Mouse (Mus musculus): ENCODE measurements at regions not wholly inside any gene's neighbourhood (a gene's known extent, or its start where the extent isn't known, plus 50 kb on each side); places are given as distances from the start of the nearest gene placed in this dataset.

DNA sequence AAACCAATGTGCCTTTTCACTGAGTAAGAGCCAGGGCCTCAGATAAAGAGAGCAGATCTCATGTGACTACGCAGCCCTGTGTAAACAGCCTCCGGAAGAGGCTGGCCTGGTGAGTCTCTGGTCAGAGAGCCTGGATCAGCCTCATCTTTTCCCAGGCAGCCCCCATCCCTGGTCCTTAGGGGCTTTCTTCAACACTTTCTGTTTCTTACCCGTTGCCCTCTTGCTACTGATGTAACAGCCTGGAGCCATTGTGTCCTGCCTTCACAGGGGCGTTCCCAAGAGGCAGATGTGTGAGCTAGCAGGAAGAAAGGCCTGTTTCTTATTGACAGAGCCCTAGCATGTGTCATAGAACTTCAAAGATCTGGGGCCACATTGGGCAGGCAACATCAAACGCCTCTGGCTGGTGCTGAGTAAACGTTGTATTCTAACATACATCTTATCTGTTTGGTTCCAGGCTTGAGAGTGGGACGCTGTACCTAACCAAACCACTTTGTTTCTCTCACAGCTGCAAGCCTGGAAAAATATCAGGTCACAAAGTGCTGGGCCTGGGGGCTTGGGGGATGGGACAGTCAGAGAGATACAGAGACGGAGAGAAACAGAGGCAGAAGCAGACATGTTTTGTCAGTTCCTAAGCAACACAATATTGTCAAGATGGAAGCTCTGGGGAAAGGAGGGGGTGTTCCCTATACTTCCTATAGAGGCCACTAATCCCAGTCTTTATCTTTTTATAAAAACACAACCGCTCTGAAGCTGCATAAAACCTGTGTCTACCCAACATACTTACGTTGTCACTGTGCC lies 362.6 kb upstream of the Prox1 start:
- DNase-seq (ENCODE audit: low spot score) (peak; percentile 34), ATAC-seq (peak; percentile 32; the same call in 1 of the 2 replicates)
- 19% methylated on average over 10 of the region's 10 CpGs for WGBS

GRCm38 (mm10) chr1:190531224-190531623 lies 360.7 kb upstream of the Prox1 start:
- Histone ChIP-seq H3K4me1 (ENCODE audit: control insufficient read depth, insufficient read depth, low read length) (0 out of 2 replicates have a peak, but pooled peaks cover 9% of the 10 kb centered on the region), H3K27me3 (replicated peaks; ENCODE audit: control insufficient read depth, insufficient read depth, low read length) (no peaks in the 10 kb centered on the region), H3K9me3 (replicated peaks; ENCODE audit: control insufficient read depth, low read length) (no peaks in the 10 kb centered on the region), H3K27ac (ENCODE audit: low read depth, low read length) (no peak overlapping the region), H3K4me3 (ENCODE audit: low read depth, low read length) (no peak overlapping the region), H3K36me3 (ENCODE audit: control insufficient read depth, insufficient read depth, low read length) (no peaks in the 10 kb centered on the region), H3K4me2 (ENCODE audit: low read length) (no peak overlapping the region), H3K9ac (ENCODE audit: low read length) (no peak overlapping the region)
- 95% methylated on average over 6 of the region's 6 CpGs for WGBS
- ATAC-seq (no peak), DNase-seq (ENCODE audit: low spot score) (no peak)

More for the DNA sequence above, 362.6 kb upstream of the Prox1 start:
- H3K4me2 ChIP-seq (ENCODE audit: low read length): no peak overlapping the region
- H3K9ac ChIP-seq (ENCODE audit: low read length): no peak overlapping the region
- 0 out of 2 replicates have a peak, but pooled peaks cover 9% of the 10 kb centered on the region for H3K4me1 ChIP-seq (ENCODE audit: control insufficient read depth, insufficient read depth, low read length)
- no peaks in the 10 kb centered on the region for H3K27me3 ChIP-seq (replicated peaks; ENCODE audit: control insufficient read depth, insufficient read depth, low read length)
- H3K4me3 ChIP-seq (ENCODE audit: low read depth, low read length): no peak overlapping the region
- H3K9me3 ChIP-seq (replicated peaks; ENCODE audit: control insufficient read depth, low read length): no peaks in the 10 kb centered on the region
- H3K27ac ChIP-seq (ENCODE audit: low read depth, low read length): no peak overlapping the region
- H3K36me3 ChIP-seq (ENCODE audit: control insufficient read depth, insufficient read depth, low read length): no peaks in the 10 kb centered on the region

DNA sequence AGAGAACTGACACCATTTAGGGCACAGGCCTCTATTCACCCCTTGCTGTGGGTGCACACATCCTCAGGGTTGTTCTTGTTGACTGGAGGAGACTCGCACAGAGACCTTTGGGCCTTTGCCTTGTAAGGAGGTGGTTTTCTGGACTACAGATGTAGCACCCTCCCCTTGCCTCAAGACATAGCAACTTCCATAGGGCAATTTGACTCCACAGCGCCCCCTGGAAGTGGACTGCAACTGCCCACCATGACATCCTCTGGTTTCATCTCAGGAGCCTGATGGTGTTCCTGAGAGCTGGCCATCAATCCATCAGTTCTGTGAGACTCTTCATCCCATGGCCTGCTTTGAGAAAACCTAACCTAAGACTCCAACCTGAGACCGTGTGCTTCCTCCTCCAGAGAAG lies 359.6 kb upstream of the Prox1 start:
- Histone ChIP-seq H3K27me3 (replicated peaks; ENCODE audit: control insufficient read depth, insufficient read depth, low read length) (no peaks in the 10 kb centered on the region), H3K36me3 (ENCODE audit: control insufficient read depth, insufficient read depth, low read length) (no peaks in the 10 kb centered on the region), H3K4me1 (ENCODE audit: control insufficient read depth, insufficient read depth, low read length) (0 out of 2 replicates have a peak, but pooled peaks cover 9% of the 10 kb centered on the region), H3K4me3 (ENCODE audit: low read depth, low read length) (no peak overlapping the region), H3K27ac (ENCODE audit: low read depth, low read length) (no peak overlapping the region), H3K9ac (ENCODE audit: low read length) (no peak overlapping the region), H3K4me2 (ENCODE audit: low read length) (no peak overlapping the region), H3K9me3 (replicated peaks; ENCODE audit: control insufficient read depth, low read length) (no peaks in the 10 kb centered on the region)
- ATAC-seq: no peak
- 88% methylated on average over 3 of the region's 3 CpGs for WGBS
- no peak for DNase-seq (ENCODE audit: low spot score)

GRCm38 (mm10) chr1:190527545-190528137 lies 357.1 kb upstream of the Prox1 start:
- ATAC-seq (no peak), DNase-seq (ENCODE audit: low spot score) (peak; percentile 37)
- no peaks in the 10 kb centered on the region for H3K36me3 ChIP-seq (ENCODE audit: control insufficient read depth, insufficient read depth, low read length)
- 0 out of 2 replicates have a peak, but pooled peaks cover 1% of the 10 kb centered on the region for H3K4me1 ChIP-seq (ENCODE audit: control insufficient read depth, insufficient read depth, low read length)
- no peaks in the 10 kb centered on the region for H3K27me3 ChIP-seq (replicated peaks; ENCODE audit: control insufficient read depth, insufficient read depth, low read length)
- no peak overlapping the region for H3K27ac ChIP-seq (ENCODE audit: low read depth, low read length)
- H3K9me3 ChIP-seq (replicated peaks; ENCODE audit: control insufficient read depth, low read length): no peaks in the 10 kb centered on the region
- no peak overlapping the region for H3K4me3 ChIP-seq (ENCODE audit: low read depth, low read length)
- H3K4me2 ChIP-seq (ENCODE audit: low read length): no peak overlapping the region
- 87% methylated on average over 7 of the region's 7 CpGs for WGBS
- no peak overlapping the region for H3K9ac ChIP-seq (ENCODE audit: low read length)

DNA sequence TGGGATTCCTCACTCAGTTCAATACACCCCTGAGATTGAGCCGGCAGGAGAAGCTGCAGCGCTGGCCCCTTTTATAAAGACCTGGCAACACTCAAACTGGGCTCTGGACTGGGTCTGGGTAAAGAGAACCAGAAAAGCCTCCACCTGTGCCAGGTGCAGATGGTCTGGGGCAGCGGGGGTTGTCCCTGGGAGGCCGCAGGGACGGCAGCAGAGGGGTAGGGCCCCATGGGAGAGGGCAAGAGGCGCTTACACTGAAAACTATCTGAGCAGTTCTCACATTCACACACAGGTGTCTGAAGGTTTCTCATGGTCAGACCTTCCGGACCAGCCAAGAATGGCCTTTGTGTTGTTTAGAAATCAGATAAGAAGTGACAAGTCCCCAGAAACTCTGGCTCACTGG lies 356.1 kb upstream of the Prox1 start:
- 23% methylated on average over 7 of the region's 7 CpGs for WGBS
- DNase-seq (ENCODE audit: low spot score) (no peak), ATAC-seq (no peak)
- H3K27me3 ChIP-seq (replicated peaks; ENCODE audit: control insufficient read depth, insufficient read depth, low read length): no peaks in the 10 kb centered on the region
- no peaks in the 10 kb centered on the region for H3K36me3 ChIP-seq (ENCODE audit: control insufficient read depth, insufficient read depth, low read length)
- no peak overlapping the region for H3K27ac ChIP-seq (ENCODE audit: low read depth, low read length)
- no peak overlapping the region for H3K4me3 ChIP-seq (ENCODE audit: low read depth, low read length)
- no peaks in the 10 kb centered on the region for H3K9me3 ChIP-seq (replicated peaks; ENCODE audit: control insufficient read depth, low read length)
- H3K4me2 ChIP-seq (ENCODE audit: low read length): no peak overlapping the region
- H3K4me1 ChIP-seq (ENCODE audit: control insufficient read depth, insufficient read depth, low read length): no peaks in the 10 kb centered on the region
- no peak overlapping the region for H3K9ac ChIP-seq (ENCODE audit: low read length)

DNA sequence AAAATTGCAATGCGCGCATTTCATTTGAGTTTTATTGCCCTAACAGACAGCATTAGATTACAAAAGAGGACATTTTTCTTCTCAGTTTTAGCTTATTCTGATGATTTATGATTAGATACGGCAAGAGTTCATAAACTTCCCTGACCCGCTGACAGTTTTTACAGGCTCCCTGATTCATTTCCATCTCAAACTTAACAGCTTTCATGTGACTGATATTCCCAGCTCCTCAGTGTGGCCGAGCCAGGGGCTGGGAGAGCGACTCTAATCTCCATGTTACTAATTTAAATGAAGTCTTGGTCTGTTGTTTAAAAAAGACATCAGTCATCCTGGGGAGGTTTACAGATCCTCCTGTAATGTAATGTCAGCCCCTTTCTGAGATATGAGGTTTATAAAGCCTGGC lies 355.5 kb upstream of the Prox1 start:
- DNase-seq (ENCODE audit: low spot score) (no peak), ATAC-seq (no peak)
- Histone ChIP-seq H3K4me1 (ENCODE audit: control insufficient read depth, insufficient read depth, low read length) (no peaks in the 10 kb centered on the region), H3K9ac (ENCODE audit: low read length) (no peak overlapping the region), H3K4me2 (ENCODE audit: low read length) (no peak overlapping the region), H3K27ac (ENCODE audit: low read depth, low read length) (no peak overlapping the region), H3K9me3 (replicated peaks; ENCODE audit: control insufficient read depth, low read length) (no peaks in the 10 kb centered on the region), H3K4me3 (ENCODE audit: low read depth, low read length) (no peak overlapping the region), H3K36me3 (ENCODE audit: control insufficient read depth, insufficient read depth, low read length) (no peaks in the 10 kb centered on the region), H3K27me3 (replicated peaks; ENCODE audit: control insufficient read depth, insufficient read depth, low read length) (no peaks in the 10 kb centered on the region)
- WGBS: 83% methylated on average over 6 of the region's 6 CpGs

DNA sequence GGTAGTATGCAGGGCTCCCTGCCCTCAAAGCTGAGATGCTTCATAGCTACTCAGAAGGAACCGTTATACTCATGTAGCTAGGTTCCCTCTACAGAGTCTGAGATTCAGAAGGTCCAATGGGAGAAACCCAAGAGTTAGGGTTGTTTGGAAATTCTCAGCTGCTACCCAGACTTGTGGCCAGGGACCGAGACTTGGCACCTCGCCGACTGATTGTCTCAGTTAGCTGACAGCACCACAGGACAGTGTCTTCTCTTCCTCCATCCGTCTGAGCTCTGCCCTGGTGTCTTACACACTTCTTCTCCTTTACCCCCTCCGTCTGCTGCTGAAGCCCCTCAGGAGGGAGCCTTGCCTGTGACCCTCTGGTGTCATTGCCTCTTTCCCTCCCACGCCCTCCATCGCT lies 329.6 kb upstream of the Prox1 start:
- DNase-seq (ENCODE audit: low spot score) (no peak), ATAC-seq (no peak)
- Histone ChIP-seq H3K27me3 (replicated peaks; ENCODE audit: control insufficient read depth, insufficient read depth, low read length) (no peaks in the 10 kb centered on the region), H3K9ac (ENCODE audit: low read length) (no peak overlapping the region), H3K4me3 (ENCODE audit: low read depth, low read length) (no peak overlapping the region), H3K36me3 (ENCODE audit: control insufficient read depth, insufficient read depth, low read length) (no peaks in the 10 kb centered on the region), H3K4me1 (ENCODE audit: control insufficient read depth, insufficient read depth, low read length) (no peaks in the 10 kb centered on the region), H3K9me3 (replicated peaks; ENCODE audit: control insufficient read depth, low read length) (no peaks in the 10 kb centered on the region), H3K4me2 (ENCODE audit: low read length) (no peak overlapping the region), H3K27ac (ENCODE audit: low read depth, low read length) (no peak overlapping the region)
- 90% methylated on average over 8 of the region's 8 CpGs for WGBS

DNA sequence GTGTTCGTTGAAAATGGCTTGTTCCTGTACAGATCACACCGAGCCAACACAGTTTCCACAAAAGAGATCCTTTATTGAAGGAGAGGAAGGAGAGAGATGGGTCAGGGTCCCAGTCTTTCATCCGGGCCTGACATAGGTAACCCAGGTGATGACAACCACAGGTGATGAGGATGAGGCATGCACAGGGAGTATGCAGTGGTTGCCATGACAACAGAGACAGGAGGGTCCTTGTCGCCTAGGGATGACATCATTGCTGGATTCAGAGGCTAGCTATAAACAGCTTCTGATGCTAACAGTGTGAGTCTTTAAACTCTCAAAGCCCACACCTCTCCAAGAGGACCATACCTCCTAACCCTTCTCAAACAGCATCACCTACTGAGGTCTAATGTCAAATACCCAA lies 327.0 kb upstream of the Prox1 start:
- WGBS: 87% methylated on average over 4 of the region's 4 CpGs
- Histone ChIP-seq H3K27ac (ENCODE audit: low read depth, low read length) (no peak overlapping the region), H3K4me3 (ENCODE audit: low read depth, low read length) (no peak overlapping the region), H3K9me3 (replicated peaks; ENCODE audit: control insufficient read depth, low read length) (no peaks in the 10 kb centered on the region), H3K27me3 (replicated peaks; ENCODE audit: control insufficient read depth, insufficient read depth, low read length) (no peaks in the 10 kb centered on the region), H3K36me3 (ENCODE audit: control insufficient read depth, insufficient read depth, low read length) (no peaks in the 10 kb centered on the region), H3K4me2 (ENCODE audit: low read length) (no peak overlapping the region), H3K4me1 (ENCODE audit: control insufficient read depth, insufficient read depth, low read length) (no peaks in the 10 kb centered on the region), H3K9ac (ENCODE audit: low read length) (no peak overlapping the region)
- DNase-seq (ENCODE audit: low spot score): peak; percentile 25
- no peak for ATAC-seq

Data from forebrain, embryonic 14.5 days (tissue).